Mouse (Mus musculus): Measurements from ENCODE around the gene Slc24a4.

DNA sequence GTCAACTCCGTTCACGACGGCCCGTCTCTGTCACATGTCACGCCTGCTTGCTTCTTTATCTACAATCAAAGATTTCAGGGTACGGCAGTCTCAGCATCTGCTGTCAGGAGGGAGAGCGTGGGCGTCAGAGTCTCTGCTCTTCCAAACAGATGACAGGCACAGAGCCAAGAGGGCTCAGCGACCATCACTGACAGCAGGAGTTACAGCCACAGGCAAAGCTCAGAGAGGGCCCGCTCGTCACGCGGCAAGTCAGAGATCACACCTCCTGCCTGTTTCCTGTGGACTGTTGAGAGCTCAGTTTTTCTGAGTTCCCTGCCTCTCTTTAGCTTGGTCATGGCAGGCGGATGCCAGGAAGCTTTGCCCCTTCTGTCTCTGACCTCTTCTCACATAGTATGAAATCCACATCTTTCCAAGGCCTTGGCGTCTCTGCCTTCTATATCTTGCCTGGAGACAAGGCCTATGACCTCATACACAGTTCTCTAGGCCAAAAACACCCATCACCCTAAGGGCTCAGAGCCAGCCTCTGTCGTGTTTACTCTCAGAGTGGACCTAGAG lies 180.0 kb downstream of the Slc24a4 start:
- TF ChIP-seq CTCF (IDR thresholded peaks at IDR 0.05) (no peak), EP300 (IDR thresholded peaks at IDR 0.05) (peak; percentile 48; the same call in 1 of the 2 replicates)

Measured in lung, postnatal 0 days (tissue).